Mouse (Mus musculus) Patski (cell line): ENCODE results near the gene Galnt14. TPM values are rescaled to one million over a fixed set of nuclear protein-coding genes. Genes with fewer than 3 reads are reported as not detected.

ENCODE experiments used
- ATAC-seq: fragments of 100-300 bp; one replicate; pipeline ENCODE4 v1.8.0; 2021
- CTCF ChIA-PET: fragments of 350-600 bp; sonication (Branson Sonifier 250); formaldehyde crosslinking; loops from one replicate; lab custom pipeline; 2022; ENCODE audit warnings: inconsistent platforms; lab: Charles Lee
- POLR2A ChIA-PET: fragments of 350-600 bp; sonication (Branson Sonifier 250); formaldehyde crosslinking; loops from one replicate; lab custom pipeline; 2022; ENCODE audit warnings: antibody characterized with exemption, inconsistent platforms; lab: Charles Lee
- DNase-seq: peaks from one replicate; pipeline ENCODE4 v3.0.0-alpha.2; 2011; ENCODE audit warnings: low read depth, low spot score
- H3K27me3 ChIP-seq: fragments of 371-371 bp; one replicate; pipeline ENCODE4 v1.5.1; 2021
- CTCF ChIP-seq: fragments of 100-300 bp; IDR thresholded peaks from one replicate; pipeline ENCODE4 v1.5.1; 2021
- in situ Hi-C: fragments of 300-500 bp; cut with MboI; formaldehyde crosslinking; loops from 3 replicates; pipeline ENCODE4 v1.11.1; 2018; ENCODE audit warnings: low pct_unique_long_range_greater_than_20kb, mixed read lengths
- polyA plus RNA-seq: library from polyadenylated mRNA; unstranded; gene quantifications from one replicate; pipeline ENCODE4 v1.2.3, GENCODE M21; 2021

Gene Galnt14
- polyA plus RNA-seq, 1 experiment from 2014 or later = 18.7 TPM

DNA sequence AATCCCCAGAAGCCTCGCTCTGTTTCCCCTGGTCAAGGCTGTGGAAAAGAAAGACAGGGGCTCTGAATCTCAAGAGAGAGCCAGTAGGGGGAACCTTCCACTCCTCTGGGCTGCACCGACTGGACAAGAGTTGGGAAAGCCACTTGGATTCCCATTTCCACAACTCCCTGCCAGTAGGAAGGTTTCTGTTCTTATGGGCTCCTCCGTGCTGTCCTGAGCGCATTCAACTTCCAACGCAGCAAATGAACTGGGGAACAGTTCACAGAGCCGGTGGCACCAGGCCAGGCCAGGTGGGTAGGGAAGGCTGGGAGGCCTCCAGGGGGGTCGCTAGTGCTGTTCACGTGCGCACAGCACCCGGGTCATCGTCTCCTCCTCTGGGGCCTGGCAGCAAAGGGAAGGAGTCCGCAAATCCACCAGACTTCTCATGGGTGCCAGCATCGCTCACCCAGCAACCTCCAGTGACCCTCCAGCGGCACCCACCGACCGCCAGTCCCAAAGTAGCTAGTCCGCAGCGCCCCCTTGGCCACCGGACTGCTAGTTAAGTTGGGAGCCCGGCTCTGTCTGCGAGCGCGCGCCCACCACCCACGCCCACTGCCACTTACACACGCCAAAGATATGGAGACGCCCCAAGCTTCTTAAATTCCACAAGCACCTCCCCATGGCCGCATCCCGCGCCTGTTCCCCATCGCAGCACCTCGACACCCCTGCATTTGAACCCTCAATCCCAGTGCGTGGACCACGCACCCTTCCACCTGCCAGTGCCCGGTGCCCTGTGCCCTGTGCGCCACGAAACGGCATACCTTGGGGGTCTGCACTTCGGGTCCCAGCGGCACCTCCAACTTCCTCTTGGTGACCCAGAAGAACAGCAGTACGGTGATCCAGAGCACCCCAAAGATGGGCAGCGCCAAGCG is 867 bp downstream of the Galnt14 start:
- DNase-seq = no peak
- TF ChIP-seq CTCF = no peak
- in situ Hi-C loops = loop anchor here (5.0 kb wide), 1 partner anchor 137 kb away; no protein-coding TSS in a partner anchor
- ATAC-seq = peak; percentile 31
- H3K27me3 ChIP-seq = peaks cover 4% of the 10 kb centered on the region
- ChIA-PET POLR2A (no interaction called here), CTCF (interaction anchor here (0.8 to 1.6 kb wide), 3 partner anchors 16 to 77 kb away, joined by 3 read pairs; no protein-coding TSS in a partner anchor)

DNA sequence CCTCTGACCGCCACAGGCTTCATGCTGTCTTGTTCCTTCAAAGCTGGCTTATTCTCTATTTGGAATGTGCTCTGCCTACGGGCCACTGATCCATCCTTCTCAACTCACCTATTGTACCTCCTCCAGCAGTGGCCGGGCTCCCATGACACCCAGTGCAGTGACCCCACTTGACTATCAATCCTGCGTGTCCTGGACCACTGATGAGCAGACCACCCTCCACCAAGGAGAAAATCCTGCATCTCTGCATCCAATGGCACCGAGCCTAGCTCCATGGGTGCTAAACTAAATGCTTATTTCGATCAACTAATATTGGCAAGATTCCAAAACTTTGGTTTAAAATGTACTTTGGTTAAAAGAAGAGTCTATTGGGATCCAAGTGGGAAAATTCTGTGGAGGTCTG is 1.8 kb downstream of the Galnt14 start:
- in situ Hi-C loops = loop anchor here (5.0 kb wide), 1 partner anchor 136 kb away; no protein-coding TSS in a partner anchor
- POLR2A ChIA-PET = interaction anchor here (0.9 kb wide), 1 partner anchor 14 kb away, joined by 4 read pairs; no protein-coding TSS in a partner anchor
- CTCF ChIA-PET = interaction anchor here (0.8 to 1.6 kb wide), 2 partner anchors 15 to 74 kb away, joined by 3 read pairs; no protein-coding TSS in a partner anchor
- peaks cover 4% of the 10 kb centered on the region for H3K27me3 ChIP-seq
- DNase-seq (no peak), ATAC-seq (no peak)
- no peak for TF ChIP-seq CTCF

DNA sequence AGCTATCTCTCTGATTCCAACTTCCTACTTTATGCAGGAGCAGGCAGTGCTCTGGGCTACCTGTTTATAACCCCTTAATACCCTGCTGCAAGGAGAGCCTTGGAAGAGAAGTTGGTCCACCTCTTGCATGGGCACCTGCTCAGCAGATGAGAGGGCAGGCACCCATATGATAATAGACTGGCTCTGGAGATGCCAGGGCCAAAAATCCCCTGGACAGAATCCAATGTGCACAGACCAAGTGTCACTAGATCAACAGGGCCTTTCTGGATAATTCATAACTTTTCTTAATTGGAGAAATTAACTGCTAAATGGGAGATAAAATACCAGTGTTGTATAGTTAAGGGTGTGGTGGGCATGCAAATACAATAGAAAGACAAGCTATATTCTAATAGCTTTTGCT is 6.7 kb downstream of the Galnt14 start:
- ATAC-seq = no peak
- TF ChIP-seq CTCF = no peak
- ChIA-PET POLR2A (interaction anchor here (0.6 kb wide), 1 partner anchor 58 kb away, joined by 3 read pairs; no protein-coding TSS in a partner anchor), CTCF (interaction anchor here (1.6 kb wide), 1 partner anchor 15 kb away, joined by 3 read pairs; no protein-coding TSS in a partner anchor)
- in situ Hi-C loops = no loop called here
- H3K27me3 ChIP-seq = no peaks in the 10 kb centered on the region
- DNase-seq = no peak

DNA sequence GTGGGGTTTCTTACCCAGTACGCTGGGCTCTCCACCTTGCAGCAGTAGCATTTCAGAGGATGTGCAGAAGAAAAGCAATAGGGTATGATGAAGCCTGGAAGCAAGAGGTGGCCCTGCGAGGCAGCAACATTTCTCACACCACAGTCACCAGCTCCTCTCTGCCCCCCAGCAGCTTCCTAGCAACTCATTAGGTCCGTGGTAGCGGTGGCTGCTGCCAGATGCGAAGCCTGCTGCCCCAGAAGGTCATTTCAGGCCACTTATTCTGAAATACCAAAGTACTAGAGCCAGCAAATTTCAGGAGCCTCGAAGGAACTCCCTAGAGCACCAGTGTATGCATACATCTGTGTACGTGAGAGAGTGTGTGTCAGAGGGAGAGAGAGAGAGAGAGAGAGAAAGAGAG is 9.2 kb downstream of the Galnt14 start:
- H3K27me3 ChIP-seq = no peaks in the 10 kb centered on the region
- no peak for TF ChIP-seq CTCF
- ChIA-PET CTCF (interaction anchor here (1.0 kb wide), 1 partner anchor 125 kb away, joined by 3 read pairs; no protein-coding TSS in a partner anchor), POLR2A (no interaction called here)
- DNase-seq (no peak), ATAC-seq (peak; percentile 65)
- in situ Hi-C loops = no loop called here

DNA sequence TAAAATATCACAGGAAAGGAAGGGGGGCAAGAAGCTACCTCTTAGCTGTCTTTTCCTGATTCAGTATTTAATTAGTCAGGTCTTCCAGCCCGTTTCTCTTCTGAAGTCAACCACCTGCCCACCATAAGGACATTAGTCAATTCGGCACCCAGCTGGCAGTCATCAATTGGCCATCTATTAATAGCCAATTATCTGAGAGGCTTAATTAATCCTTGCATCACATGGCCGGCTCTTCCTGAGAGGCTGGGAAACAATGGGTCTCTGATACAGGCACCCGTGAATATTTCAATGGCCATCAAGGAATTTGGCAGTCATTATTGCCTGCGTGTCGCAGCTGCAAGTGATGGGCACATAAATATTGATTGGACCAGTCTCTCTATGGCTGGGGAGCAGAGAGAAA is 10.4 kb downstream of the Galnt14 start:
- ChIA-PET POLR2A (no interaction called here), CTCF (no interaction called here)
- in situ Hi-C loops = no loop called here
- TF ChIP-seq CTCF = no peak
- no peak for DNase-seq
- H3K27me3 ChIP-seq = no peaks in the 10 kb centered on the region
- no peak for ATAC-seq

DNA sequence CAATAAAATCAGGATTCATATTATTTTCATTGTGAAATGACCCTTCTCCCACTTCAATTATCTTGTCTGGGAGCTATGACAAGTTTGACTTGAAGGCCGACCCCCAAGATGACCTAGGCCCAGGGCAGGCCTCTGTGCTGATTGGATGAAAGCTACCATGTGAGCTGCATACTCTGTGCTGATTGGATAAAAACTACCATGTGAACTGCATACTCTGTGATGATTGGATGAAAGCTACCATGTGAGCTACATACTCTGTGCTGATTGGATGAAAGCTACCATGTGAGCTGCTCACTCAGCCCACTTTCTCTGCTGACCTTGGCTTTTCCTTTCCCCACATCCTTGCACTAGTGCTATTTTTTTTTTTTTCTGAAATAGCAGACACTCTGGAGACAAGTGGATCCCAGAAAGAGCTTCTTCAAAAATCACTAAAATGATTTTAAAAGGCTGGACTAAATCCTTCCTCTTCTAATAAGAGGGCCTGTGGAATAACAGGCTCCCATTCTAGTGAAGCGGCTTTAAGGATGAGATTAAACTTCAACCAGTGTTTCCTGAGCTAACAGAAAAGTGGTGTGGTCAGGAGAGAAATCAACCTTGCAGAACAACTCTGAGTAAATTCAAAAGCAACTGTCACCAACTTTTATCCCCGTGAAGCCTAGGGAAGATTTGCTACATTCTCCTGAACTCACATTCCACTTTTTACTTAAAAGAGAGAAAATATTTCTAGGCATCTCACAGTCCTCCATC is 15.9 kb downstream of the Galnt14 start:
- TF ChIP-seq CTCF = no peak
- ChIA-PET CTCF (interaction anchor here (0.6 to 1.3 kb wide), 4 partner anchors 9 to 120 kb away, joined by 3 to 5 read pairs (median 3); no protein-coding TSS in a partner anchor), POLR2A (interaction anchor here (1.0 kb wide), 1 partner anchor 14 kb away, joined by 4 read pairs; no protein-coding TSS in a partner anchor)

DNA sequence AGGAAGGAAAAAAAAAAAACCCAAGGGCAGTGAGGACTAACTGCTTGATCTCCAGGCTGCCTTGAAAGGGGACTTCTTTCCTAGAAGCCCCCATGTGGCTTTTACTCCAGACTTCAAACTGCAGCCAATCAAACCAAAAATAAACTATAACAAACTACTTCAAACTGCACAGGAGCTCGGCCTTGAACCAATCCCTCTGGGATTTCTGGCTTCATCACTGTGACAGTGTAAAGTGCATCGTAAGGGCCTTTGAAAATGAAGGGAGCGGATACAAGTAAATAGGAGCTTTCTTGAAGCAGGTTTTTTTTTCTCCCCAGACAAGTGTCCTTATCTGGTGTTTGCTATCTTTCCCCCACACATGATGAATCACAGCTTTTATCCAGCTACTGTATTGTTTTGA is 22.0 kb downstream of the Galnt14 start:
- ChIA-PET CTCF (interaction anchor here (1.3 to 1.8 kb wide), 3 partner anchors 14 to 16 kb away, joined by 3 read pairs; no protein-coding TSS in a partner anchor), POLR2A (no interaction called here)
- no peak for TF ChIP-seq CTCF
- no peaks in the 10 kb centered on the region for H3K27me3 ChIP-seq
- DNase-seq = no peak
- in situ Hi-C loops = no loop called here
- no peak for ATAC-seq

More for the DNA sequence above, 15.9 kb downstream of the Galnt14 start:
- DNase-seq = no peak
- H3K27me3 ChIP-seq = no peaks in the 10 kb centered on the region
- peak; percentile 73 for ATAC-seq
- in situ Hi-C loops = no loop called here

DNA sequence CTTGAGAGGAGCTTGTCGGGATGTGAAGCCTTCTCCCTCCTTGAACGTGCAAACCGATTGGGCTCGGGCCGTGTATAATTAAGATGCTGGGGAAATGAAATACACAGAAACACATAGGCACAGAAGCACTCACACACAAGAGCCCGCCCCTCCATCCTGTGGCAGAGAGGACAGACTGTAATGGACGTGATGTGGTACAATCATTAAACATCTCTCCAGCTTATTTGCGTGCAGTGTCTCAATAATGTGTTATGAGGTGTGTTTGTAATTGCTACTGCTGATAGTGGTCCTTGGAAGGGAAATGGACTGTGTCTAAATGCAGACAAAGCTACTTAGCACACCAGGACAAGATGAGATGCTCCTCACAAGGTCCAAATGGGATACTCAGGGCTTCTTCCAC is 24.0 kb downstream of the Galnt14 start:
- POLR2A ChIA-PET = interaction anchor here (0.7 kb wide), 1 partner anchor 51 kb away, joined by 4 read pairs; no protein-coding TSS in a partner anchor
- ATAC-seq = no peak

DNA sequence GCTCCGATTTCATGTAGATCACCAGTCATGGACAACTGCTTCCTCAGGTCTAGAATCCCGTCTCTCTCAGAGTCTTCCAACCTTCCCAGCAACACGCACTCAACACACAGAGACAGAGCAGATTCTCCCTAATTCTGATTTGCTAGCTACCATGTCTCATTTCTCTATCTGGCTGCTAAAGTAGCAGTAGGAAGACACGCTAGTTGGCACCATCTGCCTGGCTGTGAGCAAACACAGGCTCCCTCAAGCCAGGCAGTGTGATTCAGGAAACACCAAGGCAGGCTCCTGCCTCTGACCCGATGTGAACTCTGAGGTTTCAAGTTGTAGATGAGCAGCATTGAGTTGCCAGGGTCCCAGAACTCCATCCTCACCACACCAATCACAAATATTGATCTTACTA is 25.5 kb downstream of the Galnt14 start:
- no peaks in the 10 kb centered on the region for H3K27me3 ChIP-seq
- POLR2A ChIA-PET = no interaction called here
- TF ChIP-seq CTCF = no peak
- DNase-seq = no peak
- CTCF ChIA-PET = interaction anchor here (1.5 kb wide), 1 partner anchor 8 kb away, joined by 3 read pairs; no protein-coding TSS in a partner anchor
- in situ Hi-C loops = no loop called here
- ATAC-seq = no peak

More for the DNA sequence above, 24.0 kb downstream of the Galnt14 start:
- TF ChIP-seq CTCF = no peak
- CTCF ChIA-PET = interaction anchor here (1.3 kb wide), 1 partner anchor 18 kb away, joined by 3 read pairs; no protein-coding TSS in a partner anchor
- no peak for DNase-seq
- in situ Hi-C loops = no loop called here
- no peaks in the 10 kb centered on the region for H3K27me3 ChIP-seq

DNA sequence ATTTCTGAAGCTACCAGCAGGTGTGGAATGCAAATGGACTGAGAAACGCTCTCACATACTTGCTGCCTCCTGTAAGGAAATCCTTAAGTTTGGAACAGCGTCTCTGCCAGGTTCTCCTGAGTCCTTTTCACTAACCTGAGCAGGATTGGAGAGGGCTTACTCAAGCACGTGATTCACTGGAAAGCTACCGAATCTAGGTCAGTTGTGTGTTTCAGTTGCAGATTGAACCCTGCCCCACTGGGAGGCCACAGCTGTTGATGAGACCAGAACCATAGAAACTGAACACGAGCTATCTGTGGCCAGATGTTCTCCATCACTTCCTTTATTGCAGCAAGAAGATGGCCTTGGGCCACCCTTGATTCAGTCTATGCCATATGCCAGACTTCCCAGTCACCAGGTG is 38.3 kb downstream of the Galnt14 start:
- no peak for ATAC-seq
- CTCF ChIA-PET = interaction anchor here (1.3 kb wide), 1 partner anchor 17 kb away, joined by 3 read pairs; no protein-coding TSS in a partner anchor
- POLR2A ChIA-PET = no interaction called here

More for the DNA sequence above, 38.3 kb downstream of the Galnt14 start:
- in situ Hi-C loops = no loop called here
- no peak for DNase-seq
- TF ChIP-seq CTCF = no peak
- H3K27me3 ChIP-seq = no peaks in the 10 kb centered on the region
